Mouse (Mus musculus) A20 (cell line): Measurements from ENCODE around the gene Podxl.

Source experiments
- DNase-seq: peaks from one replicate; pipeline ENCODE4 v3.0.0-alpha.2; 2011; ENCODE audit warnings: low read depth, low spot score

Podxl gene

GRCm38 (mm10) chr6:31563235-31564181 lies at the start of gene Podxl:
Podxl (minus strand) TSS chr6:31563981.
- no peak for DNase-seq

DNA sequence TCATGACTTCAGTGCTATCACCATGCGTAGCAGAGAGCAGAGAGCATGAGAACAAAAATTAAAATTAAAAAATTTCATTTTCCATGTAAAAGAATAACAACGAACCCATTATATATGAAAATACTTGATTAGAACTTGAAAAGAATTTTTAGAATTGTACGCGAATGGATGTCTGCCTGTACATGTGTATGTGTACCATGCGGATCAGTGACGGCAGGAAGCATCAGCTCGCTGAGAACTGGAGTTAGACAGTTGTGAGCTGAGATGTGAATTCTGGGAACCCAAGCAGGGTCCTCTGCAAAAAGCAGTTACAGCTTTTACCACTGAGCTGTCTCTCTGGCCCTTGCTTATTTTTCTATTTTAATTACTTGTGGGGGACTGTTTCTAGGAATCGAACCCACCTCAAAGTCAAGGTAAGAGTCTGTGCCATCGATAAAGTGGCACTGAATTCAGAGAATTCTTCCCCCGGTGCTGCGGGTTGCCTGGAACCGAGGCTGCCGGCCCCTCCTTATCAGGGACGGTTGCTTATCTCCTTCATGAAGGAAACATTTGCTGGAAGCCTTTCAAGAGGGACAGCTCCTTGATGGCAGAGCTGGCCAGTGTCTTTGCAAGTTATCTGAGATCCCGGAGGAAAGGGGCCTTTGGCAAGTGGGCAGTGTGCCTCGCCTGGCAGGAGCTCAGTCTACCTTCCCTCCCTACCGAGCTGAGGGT lies 48.9 kb upstream of the Podxl start:
- DNase-seq: no peak

GRCm38 (mm10) chr6:31606429-31606828 lies 42.6 kb upstream of the Podxl start:
- no peak for DNase-seq

DNA sequence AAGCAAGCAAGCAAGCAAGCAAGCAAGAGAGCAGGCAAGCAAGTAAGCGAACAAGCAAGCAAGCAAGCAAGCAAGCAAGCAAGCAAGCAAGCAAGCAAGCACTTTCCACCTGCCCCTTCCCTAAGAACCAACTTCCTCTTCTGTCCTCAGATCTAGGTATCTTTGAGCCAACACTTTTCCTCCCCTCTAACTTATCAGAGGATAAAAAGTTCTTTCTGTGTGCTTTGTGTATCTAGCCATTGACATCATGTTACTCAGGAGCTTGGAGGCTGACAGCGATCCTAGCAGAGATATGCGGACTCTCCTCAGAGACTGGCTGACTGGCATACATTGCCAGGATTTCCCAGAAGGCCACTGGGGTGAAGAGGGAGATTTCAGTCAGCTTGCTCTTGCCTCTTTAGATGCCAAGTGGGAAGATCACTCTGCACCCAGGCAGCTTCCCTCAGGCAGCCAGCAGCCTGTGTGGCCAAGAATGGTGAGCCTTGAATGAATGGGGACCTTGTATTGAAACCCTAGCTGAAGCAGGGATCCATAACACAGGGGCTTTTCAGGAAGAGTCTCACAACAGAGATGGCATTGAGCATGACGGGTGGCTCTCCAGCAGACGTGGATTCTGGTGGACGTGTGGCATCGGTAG lies 41.0 kb upstream of the Podxl start:
- DNase-seq: no peak

GRCm38 (mm10) chr6:31602489-31602888 lies 38.7 kb upstream of the Podxl start:
- no peak for DNase-seq

GRCm38 (mm10) chr6:31601131-31601530 lies 37.4 kb upstream of the Podxl start:
- no peak for DNase-seq

GRCm38 (mm10) chr6:31599863-31600262 lies 36.1 kb upstream of the Podxl start:
- no peak for DNase-seq

DNA sequence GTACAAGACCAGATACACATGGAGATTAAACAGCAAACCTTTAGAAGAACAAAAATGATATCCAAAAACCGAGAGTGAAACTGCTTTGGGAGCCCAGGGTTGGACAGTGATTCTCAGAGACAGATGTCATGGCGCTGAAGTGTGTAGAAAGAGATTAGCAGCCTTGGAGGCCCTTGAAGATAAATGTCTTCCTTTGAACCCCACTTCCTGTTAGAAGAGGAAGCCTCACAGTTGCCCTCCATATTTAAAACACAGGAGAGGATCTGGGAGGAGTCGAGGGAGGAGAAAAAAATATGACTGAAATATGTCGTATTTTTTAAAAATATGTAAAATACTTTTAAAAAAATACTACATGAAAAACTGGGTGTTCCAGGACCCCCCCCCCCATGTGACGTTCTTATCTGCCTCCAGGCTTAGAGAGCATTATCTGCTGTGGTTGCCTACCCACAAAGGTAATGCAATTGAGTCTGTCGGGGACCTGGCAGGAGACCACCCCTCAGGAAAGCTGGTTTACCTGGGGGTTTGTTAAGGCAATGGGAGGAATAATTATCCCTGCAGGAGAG lies 34.6 kb upstream of the Podxl start:
- DNase-seq: no peak

- DNase-seq: no peak
Measured at GRCm38 (mm10) chr6:31597136-31597460, 33.3 kb upstream of the Podxl start.

DNA sequence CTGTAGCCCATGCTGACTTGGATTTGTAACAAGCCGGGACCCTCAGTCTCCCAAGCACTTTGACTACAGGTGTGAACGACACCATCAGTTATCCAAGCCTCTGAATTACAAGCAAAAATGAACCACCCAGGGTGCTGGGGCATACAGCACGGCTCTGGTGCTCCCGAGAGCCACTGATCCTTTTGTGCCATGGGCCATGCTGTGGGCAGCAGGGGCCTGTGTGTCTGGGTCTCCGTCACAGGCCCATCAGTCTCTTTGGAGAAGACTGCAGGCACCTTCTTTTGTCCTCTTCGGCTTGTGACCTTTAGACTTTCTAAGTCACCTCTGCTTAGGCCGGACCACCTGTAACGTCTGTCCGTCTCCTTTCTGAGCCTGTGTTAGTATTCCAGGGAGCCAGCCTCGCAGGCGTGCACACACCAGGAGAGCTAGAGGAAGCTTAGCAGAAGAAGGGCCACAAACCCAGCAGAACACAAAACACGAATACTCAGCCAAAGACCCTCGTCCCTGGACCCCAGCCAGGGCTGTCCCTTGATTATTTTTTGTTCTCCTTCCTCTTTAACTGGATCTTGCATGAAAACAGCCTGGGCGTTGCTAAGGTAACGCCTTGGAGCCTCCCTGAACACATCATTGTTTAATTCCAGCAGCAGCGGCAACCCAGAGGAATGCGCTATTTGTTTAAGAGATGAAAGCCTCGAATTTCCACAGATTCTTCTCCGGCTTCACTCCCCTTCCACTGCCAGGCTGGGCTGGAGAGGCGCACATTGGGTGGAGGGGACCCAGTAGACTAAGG lies 32.8 kb upstream of the Podxl start:
- no peak for DNase-seq

DNA sequence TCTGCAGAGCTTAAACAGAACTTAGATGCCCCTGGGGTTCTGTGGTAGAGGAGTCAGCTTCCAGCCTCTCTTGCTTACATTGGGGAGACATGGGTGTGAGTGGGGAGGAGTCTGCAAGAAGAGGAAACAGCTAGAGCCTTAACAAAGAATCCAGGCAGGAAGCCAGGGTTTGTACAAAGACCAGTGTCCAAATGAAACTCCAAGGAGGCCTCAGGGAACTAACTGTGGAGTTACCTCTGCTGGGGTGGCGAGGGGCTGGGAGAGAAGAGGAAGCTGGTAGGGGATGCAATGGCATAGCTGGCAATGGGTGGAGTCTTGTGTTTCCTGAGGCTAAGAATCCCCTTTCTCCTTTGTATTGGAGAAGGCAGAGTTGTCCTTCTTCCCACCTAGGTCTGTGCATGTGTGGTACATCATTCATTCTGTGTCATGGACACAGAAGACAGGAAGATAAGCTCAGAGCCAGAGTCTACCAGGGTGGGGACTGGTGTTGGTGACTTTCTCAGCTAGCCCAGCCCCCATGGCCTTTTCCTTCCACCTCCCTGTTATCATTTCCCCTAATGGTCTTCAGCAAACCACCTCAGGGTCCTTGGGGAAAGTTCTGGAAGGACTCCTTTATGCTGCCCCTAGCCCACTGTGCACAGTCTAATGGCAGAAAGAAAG lies 28.9 kb upstream of the Podxl start:
- DNase-seq: no peak

- no peak for DNase-seq
Measured at GRCm38 (mm10) chr6:31592128-31592527, 28.3 kb upstream of the Podxl start.

DNA sequence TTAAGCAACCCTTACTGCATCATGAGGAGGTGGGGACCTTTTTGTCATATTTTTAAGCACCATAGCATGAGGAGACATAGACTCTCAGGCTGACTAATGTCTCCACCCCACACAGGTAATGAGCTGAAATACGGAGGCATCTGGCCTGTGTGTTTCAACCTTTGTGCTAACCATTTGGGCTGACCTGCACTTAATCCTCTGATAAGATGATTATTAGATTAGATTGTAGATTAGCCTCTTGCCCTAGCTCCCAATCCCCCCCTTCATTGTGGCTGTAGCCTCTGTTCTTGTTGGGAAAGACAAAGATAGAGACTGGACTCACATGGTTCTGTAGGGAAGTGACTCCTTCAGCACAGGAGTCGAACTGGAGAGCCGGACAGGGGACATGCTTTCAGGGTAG lies 27.9 kb upstream of the Podxl start:
- no peak for DNase-seq

DNA sequence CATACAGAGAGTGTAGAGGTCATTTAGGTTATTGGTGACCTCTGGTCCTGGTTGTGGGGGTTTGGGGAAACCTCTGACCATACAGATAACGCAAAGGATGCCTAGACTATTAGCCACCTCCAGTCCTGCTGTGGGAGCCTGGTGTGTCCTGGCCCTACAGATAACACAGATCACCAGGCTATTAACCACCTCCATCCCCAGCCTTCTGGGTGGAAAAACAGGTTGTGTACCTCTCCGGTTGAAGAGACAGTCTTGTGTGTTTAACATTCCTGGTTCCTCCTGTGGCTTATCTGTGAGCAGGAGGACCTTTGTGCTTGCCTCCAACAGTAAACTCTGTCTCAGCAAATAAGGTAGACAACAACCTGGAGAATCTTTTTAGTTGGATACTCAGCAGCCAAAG lies 27.0 kb upstream of the Podxl start:
- DNase-seq: no peak

- no peak for DNase-seq
Measured at GRCm38 (mm10) chr6:31589268-31589667, 25.5 kb upstream of the Podxl start.

DNA sequence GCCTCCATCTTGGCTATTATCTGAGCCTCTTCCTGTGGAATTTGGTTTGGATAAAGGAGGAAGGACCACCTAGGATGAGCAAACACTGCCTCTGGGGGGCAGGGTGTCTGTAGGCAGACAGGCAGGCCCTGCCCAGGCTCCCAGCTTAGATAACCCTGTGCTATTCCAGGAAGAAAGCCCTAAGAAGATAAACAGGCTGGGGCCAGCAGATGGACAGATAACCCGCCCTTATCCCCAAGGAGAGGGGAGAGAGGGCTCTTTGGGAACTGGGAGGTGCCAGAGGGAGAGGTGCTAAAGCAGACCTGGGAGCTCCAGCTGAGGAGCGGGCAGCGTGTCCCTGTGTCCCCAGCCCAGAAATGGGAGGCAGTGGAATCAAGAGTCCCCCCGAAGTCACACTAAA lies 23.9 kb upstream of the Podxl start:
- no peak for DNase-seq

- DNase-seq: no peak
Measured at GRCm38 (mm10) chr6:31586127-31586526, 22.3 kb upstream of the Podxl start.

DNA sequence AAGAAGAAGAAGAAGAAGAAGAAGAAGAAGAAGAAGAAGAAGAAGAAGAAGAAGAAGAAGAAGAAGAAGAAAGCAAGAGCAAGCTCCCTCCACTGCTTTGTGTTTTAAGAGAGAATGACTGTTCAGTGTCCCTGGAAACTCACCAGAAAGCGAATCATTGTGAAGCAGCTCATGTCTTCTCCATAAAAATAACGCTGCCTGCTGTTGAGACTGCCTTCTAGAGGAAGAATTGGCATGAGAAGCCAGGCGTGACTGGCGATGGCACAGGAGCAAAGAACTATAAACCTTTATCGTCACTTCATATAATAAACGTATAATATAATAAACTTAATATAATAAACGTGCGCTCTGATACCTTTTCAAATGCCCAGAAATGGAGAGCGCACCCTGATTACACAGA lies 12.4 kb upstream of the Podxl start:
- DNase-seq: no peak

DNA sequence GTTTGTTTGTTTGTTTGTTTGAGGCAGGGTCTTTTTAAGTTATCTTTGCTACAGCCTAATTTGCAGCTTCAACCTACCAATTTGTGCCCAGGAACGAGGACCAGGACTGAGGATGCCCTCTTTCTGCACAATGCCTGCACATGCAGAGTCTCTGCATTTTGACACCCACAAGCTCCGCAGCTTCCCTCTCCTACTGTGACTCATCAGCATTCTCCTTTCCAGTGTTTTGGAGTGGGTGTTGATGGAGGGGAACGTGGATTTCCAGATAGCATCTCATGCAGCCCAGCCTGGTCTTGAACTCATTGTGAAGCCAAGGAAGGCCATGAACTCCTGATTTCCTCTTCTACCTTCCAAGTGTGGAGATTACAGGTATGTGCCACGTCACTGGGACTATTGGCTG lies 11.3 kb upstream of the Podxl start:
- no peak for DNase-seq

GRCm38 (mm10) chr6:31571459-31571858 lies 7.7 kb upstream of the Podxl start:
- no peak for DNase-seq

GRCm38 (mm10) chr6:31568070-31568595 lies 4.4 kb upstream of the Podxl start:
- no peak for DNase-seq
